ENCODE assay signal across 16 mouse cellular contexts in the genomic region with DNA sequence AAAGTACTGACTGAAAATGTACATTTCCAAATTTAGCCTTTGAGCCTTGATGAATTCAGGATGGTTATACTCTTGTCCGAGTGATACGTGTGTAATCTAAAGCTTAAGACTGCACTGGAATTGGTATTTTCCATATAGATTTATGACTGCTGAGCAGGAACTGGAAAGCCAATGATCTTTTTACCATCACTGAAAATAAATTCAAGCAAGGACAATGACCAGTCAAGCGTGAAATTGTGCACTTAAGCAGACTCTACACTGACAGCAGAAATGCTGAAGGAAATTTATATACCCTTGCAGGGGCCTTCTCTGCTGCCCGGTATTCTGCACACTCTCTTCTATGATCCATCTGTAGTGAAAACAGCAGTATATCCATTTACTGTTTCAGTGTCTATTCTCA.
DNase-seq lines count a peak whose midpoint lies in the region; ATAC-seq lines count a peak whose summit lies in the region.
"Had no signal": no experiment of that assay in that cellular context is flagged by ENCODE, and none has a peak within 500 bp of the region (broad histone marks: within the 10 kb centered on the region; RNA-seq: fewer than 3 reads in every experiment).

No protein-coding gene starts in this region.

- H3K36me3 ChIP-seq in midbrain, embryonic 11.5 days (ENCODE audit: control insufficient read depth, insufficient read depth, low read length) = no peaks in the 10 kb centered on the region
- H3K36me3 ChIP-seq in midbrain, embryonic 10.5 days = no peaks in the 10 kb centered on the region
- no peaks in the 10 kb centered on the region for H3K36me3 ChIP-seq in midbrain, embryonic 15.5 days (replicated peaks)

- H3K9ac ChIP-seq in midbrain, embryonic 11.5 days (ENCODE audit: low read length) = no peak overlapping the region
- no peak overlapping the region for H3K9ac ChIP-seq in midbrain, embryonic 15.5 days
- H3K9ac ChIP-seq: liver, postnatal 0 days had no signal

- H3K27me3 ChIP-seq in midbrain, embryonic 11.5 days (ENCODE audit: control insufficient read depth, insufficient read depth, low read length) = no peaks in the 10 kb centered on the region
- no peaks in the 10 kb centered on the region for H3K27me3 ChIP-seq in midbrain, embryonic 10.5 days (ENCODE audit: low read depth, poor library complexity, severe bottlenecking)
- H3K27me3 ChIP-seq in midbrain, embryonic 15.5 days (replicated peaks) = no peaks in the 10 kb centered on the region

- DNase-seq in cerebellum, postnatal 10 days = peak; percentile 41 to 47
- DNase-seq in midbrain, embryonic 11.5 days (ENCODE audit: low spot score, missing footprints) = no peak
- no peak for DNase-seq in midbrain, embryonic 10.5 days (ENCODE audit: low spot score)
- no peak for DNase-seq in layer of hippocampus, postnatal 36 days
- no peak for DNase-seq in thymus, postnatal 0 days (ENCODE audit: low spot score)
- DNase-seq: adrenal gland, postnatal 10 days; cerebellum, postnatal 36 days; gastrocnemius, postnatal 25 days; heart, postnatal 36 days; kidney, adult 2 months; liver, postnatal 0 days had no signal

- H3K4me3 ChIP-seq in midbrain, embryonic 11.5 days (ENCODE audit: low read depth, low read length) = no peak overlapping the region
- no peak overlapping the region for H3K4me3 ChIP-seq in midbrain, embryonic 10.5 days
- no peak overlapping the region for H3K4me3 ChIP-seq in midbrain, embryonic 15.5 days

- ATAC-seq in cerebellum, adult (ENCODE audit: insufficient number of reproducible peaks, low FRiP score, low TSS enrichment) = no peak
- peak; percentile 42; the same call in 1 of the 2 replicates for ATAC-seq in midbrain, embryonic 11.5 days (ENCODE audit: low FRiP score)
- peak; percentile 58; the same call in 1 of the 2 replicates for ATAC-seq in midbrain, embryonic 15.5 days (replicated peaks)
- no peak for ATAC-seq in megakaryocyte progenitor cell, adult 5-6 weeks (replicated peaks; ENCODE audit: poor library complexity)
- ATAC-seq: liver, postnatal 0 days had no signal

- H3K4me1 ChIP-seq in midbrain, embryonic 11.5 days (ENCODE audit: control insufficient read depth, insufficient read depth, low read length) = no peaks in the 10 kb centered on the region
- no peaks in the 10 kb centered on the region for H3K4me1 ChIP-seq in midbrain, embryonic 10.5 days
- H3K4me1 ChIP-seq in midbrain, embryonic 15.5 days = no peaks in the 10 kb centered on the region

- no peak overlapping the region for H3K27ac ChIP-seq in midbrain, embryonic 11.5 days (ENCODE audit: low read depth, low read length)
- H3K27ac ChIP-seq in midbrain, embryonic 10.5 days (replicated peaks) = no peak overlapping the region
- no peak overlapping the region for H3K27ac ChIP-seq in midbrain, embryonic 15.5 days
- H3K27ac ChIP-seq: macrophage had no signal

- H3K9me3 ChIP-seq in midbrain, embryonic 11.5 days (ENCODE audit: control insufficient read depth, low read length) = no peaks in the 10 kb centered on the region
- no peaks in the 10 kb centered on the region for H3K9me3 ChIP-seq in midbrain, embryonic 10.5 days (replicated peaks)
- H3K9me3 ChIP-seq in midbrain, embryonic 15.5 days = no peaks in the 10 kb centered on the region

- 72% methylated on average over 4 of the region's 4 CpGs for WGBS in midbrain, embryonic 11.5 days
- WGBS in midbrain, embryonic 10.5 days = 89% methylated on average over 4 of the region's 4 CpGs
- 54% methylated on average over 4 of the region's 4 CpGs for WGBS in midbrain, embryonic 15.5 days

- no peak overlapping the region for H3K4me2 ChIP-seq in midbrain, embryonic 11.5 days
- no peak overlapping the region for H3K4me2 ChIP-seq in midbrain, embryonic 15.5 days
- H3K4me2 ChIP-seq: heart, embryonic 11.5 days had no signal

Comparison
In these comparisons a context has a peak if more than half of its experiments do, and no peak if none do; other contexts are left out.
1. DNase-seq: peak in cerebellum, postnatal 10 days (2 of 2); none in midbrain, embryonic 11.5 days (single experiment), midbrain, embryonic 10.5 days (single experiment), layer of hippocampus, postnatal 36 days (0 of 2) and thymus, postnatal 0 days (single experiment).
2. ATAC-seq: peak in midbrain, embryonic 11.5 days (single experiment) and midbrain, embryonic 15.5 days (single experiment); none in cerebellum, adult (single experiment) and megakaryocyte progenitor cell, adult 5-6 weeks (single experiment).